Mouse (Mus musculus) limb, embryonic 11.5 days (tissue): Measurements from ENCODE around the gene Ulk4. TPM values are rescaled to one million over a fixed set of nuclear protein-coding genes. Genes with fewer than 3 reads are reported as not detected.
A peak's percentile ranks its signal among the peaks of the same experiment; 100 is the strongest.

Experiments
- ATAC-seq: fragments of 200-750 bp; cut with Nextera tagmentation; 2 replicates; pipeline ENCODE4 v1.8.0; 2017; ENCODE audit warnings: low read depth; ENCODE audit not compliant: insufficient number of reproducible peaks, low FRiP score, low TSS enrichment
- DNase-seq: peaks from one replicate; pipeline ENCODE4 v3.0.0-alpha.2; 2015; ENCODE audit warnings: low spot score
- H3K27ac ChIP-seq: fragments of 300-500 bp; sonication (generic); replicated peaks from 2 replicates; pipeline ENCODE4 v1.5.1; 2014; ENCODE audit warnings: low read depth, mild to moderate bottlenecking, low read length
- H3K27me3 ChIP-seq: fragments of 300-500 bp; sonication (generic); 2 replicates; pipeline ENCODE4 v1.6.1; 2014; ENCODE audit warnings: mild to moderate bottlenecking, low read length, mixed read lengths; ENCODE audit not compliant: control insufficient read depth, insufficient read depth
- H3K36me3 ChIP-seq: fragments of 300-500 bp; sonication (generic); 2 replicates; pipeline ENCODE4 v1.6.1; 2014; ENCODE audit warnings: mild to moderate bottlenecking, low read length, moderate library complexity, mixed read lengths; ENCODE audit not compliant: control insufficient read depth, insufficient read depth
- H3K4me1 ChIP-seq: fragments of 300-500 bp; sonication (generic); 2 replicates; pipeline ENCODE4 v1.6.1; 2014; ENCODE audit warnings: low read length, mixed read lengths; ENCODE audit not compliant: control insufficient read depth, insufficient read depth
- H3K4me2 ChIP-seq: fragments of 300-500 bp; sonication (generic); 2 replicates; pipeline ENCODE4 v1.6.1; 2014; ENCODE audit warnings: low read depth, mild to moderate bottlenecking, moderate library complexity; ENCODE audit not compliant: severe bottlenecking
- H3K4me3 ChIP-seq: fragments of 300-500 bp; sonication (generic); 2 replicates; pipeline ENCODE4 v1.5.1; 2014; ENCODE audit warnings: low read depth, low read length
- H3K9ac ChIP-seq: fragments of 300-500 bp; sonication (generic); 2 replicates; pipeline ENCODE4 v1.6.1; 2014; ENCODE audit warnings: mild to moderate bottlenecking, low read length
- H3K9me3 ChIP-seq: fragments of 300-500 bp; sonication (generic); 2 replicates; pipeline ENCODE4 v1.6.1; 2016; ENCODE audit warnings: low read length; ENCODE audit not compliant: control insufficient read depth
- WGBS: fragments of 180-500 bp; shearing (Covaris S2); extraction: QIAGEN DNeasy Blood & Tissue Kit; methylation state at CpG from one replicate; pipeline ENCODE4 v1.1.7; 2014; 5-methylcytosine and 5-hydroxymethylcytosine counted together
- polyA plus RNA-seq: library from polyadenylated mRNA; unstranded; fragments of >200 nt; fragmentation: Nextera tagmentation; extraction: Ambion mirVana; gene quantifications from 2 replicates; pipeline ENCODE4 v1.2.1, GENCODE M21; 2014

Gene Ulk4
- polyA plus RNA-seq, 1 experiment from 2014 or later, result 147 TPM

DNA sequence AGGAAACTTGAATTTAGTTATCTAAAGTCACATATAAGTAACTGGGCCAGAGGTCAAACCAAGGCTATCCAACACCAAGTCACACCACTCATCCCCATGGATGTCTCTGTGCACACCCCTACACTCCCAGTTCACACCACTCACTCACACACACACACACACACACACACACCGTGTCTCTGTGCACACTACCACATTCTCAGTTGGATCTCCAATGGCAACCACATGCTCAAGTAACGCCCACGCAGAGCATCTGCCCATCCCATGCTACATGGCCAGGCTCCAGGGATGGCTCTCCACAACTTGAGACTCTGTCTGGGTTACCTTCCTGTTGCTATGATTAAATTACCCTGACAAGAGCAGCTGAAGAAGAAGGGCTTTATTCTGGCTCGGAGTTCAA lies 201.8 kb downstream of the Ulk4 start:
- H3K4me3 ChIP-seq, result no peak overlapping the region
- no peak overlapping the region for H3K27ac ChIP-seq
- ATAC-seq, result no peak
- 86% methylated on average over 4 of the region's 4 CpGs for WGBS
- H3K4me2 ChIP-seq, result no peak overlapping the region
- no peaks in the 10 kb centered on the region for H3K9me3 ChIP-seq
- H3K36me3 ChIP-seq, result no peaks in the 10 kb centered on the region
- peaks cover 16% of the 10 kb centered on the region for H3K4me1 ChIP-seq
- no peaks in the 10 kb centered on the region for H3K27me3 ChIP-seq
- no peak for DNase-seq
- H3K9ac ChIP-seq, result no peak overlapping the region

DNA sequence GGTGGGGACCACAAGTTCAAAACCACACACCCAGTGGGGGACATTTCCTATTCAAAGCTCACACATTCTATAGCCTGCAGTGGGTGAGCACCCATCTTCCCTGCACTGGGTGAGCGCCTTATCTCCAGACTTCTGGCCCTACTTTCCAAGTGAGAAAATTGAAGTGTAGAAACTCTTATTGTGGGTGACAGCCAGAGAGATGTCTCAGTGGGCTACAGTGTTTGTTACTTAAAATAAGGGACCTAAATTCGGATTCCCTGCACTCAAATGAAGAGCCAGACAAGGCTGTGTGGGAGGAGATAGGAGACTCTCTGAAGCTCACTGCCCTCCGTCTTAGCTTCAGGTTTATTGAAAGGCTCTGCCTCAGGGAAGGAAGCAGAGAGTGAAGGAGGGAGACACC lies 202.3 kb downstream of the Ulk4 start:
- Histone ChIP-seq H3K36me3 (no peaks in the 10 kb centered on the region), H3K4me1 (peaks cover 13% of the 10 kb centered on the region), H3K27me3 (no peaks in the 10 kb centered on the region), H3K9me3 (no peaks in the 10 kb centered on the region), H3K27ac (no peak overlapping the region), H3K4me3 (no peak overlapping the region), H3K4me2 (no peak overlapping the region), H3K9ac (no peak overlapping the region)
- no peak for ATAC-seq
- 90% methylated on average over 3 of the region's 3 CpGs for WGBS
- no peak for DNase-seq

DNA sequence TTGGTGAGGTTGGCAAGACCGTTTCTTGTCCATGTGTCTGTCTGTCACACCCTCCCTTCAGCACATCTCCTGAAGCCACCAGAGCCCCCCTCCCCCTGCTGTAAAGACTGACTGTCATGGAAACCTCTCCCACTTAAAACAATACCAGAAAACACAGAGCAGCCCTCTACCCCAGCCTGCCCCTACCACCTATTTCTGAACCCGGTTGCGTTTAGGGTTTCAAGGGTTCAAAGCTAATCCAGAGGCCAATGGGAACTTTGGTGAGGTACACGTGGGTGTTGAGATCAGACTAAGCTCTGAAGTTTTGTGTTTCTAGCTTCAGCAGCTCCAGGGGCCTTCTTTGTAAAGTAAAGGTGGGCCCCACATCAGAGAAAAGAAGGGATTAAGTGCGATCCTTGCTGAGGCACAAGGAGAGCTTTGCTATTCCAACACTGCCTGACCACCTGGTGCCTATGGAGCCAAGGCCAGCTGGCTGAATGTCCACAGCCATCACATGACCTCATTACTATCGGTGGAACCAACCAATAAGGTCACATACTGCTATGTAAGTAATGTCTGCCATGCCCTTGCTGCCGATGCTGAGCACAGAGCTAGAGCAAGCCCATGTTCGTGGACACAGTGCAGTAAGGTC lies 204.8 kb downstream of the Ulk4 start:
- Histone ChIP-seq H3K36me3 (no peaks in the 10 kb centered on the region), H3K27ac (no peak overlapping the region), H3K27me3 (no peaks in the 10 kb centered on the region), H3K9ac (no peak overlapping the region), H3K4me2 (no peak overlapping the region), H3K4me3 (no peak overlapping the region), H3K9me3 (no peaks in the 10 kb centered on the region), H3K4me1 (peaks cover 11% of the 10 kb centered on the region; the same call in 1 of the 2 replicates)
- ATAC-seq (peak; percentile 27; the same call in 1 of the 2 replicates), DNase-seq (no peak)
- 52% methylated on average over 8 of the region's 8 CpGs for WGBS

DNA sequence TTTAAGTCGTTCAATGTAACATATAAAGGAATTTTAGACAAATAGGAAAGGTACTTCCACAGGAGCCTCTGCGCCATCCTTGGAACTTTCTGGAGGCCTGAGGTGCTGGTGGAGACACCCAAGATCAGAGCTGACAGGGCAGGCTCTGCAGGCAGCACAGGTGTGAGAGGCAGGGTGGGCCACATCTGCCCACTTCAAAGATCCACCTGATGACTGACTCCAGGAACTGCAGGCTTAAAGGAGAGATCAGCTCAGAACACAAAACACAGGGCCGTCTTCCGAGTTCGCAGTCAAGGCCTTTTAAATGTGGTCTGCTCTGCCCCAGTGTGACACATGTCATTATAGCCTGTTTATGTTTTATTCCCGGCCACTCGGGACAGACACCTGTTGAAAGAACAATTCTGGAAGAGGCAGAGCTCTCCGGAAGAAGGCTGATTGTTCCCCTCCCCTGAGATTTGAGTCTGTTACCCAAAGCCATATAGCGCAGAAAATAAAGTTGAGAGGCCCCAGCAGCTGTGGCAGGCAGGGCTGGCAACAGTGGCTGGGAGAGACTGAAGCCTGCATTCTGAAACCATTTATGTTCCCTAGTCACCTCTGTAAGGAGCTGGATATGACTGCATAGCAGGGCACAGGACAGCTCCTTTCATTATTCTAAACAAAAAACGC lies 205.4 kb downstream of the Ulk4 start:
- DNase-seq, result no peak
- H3K9ac ChIP-seq, result no peak overlapping the region
- no peak for ATAC-seq
- no peaks in the 10 kb centered on the region for H3K9me3 ChIP-seq
- no peak overlapping the region for H3K4me3 ChIP-seq
- H3K27me3 ChIP-seq, result no peaks in the 10 kb centered on the region
- WGBS, result 61% methylated on average over 10 of the region's 10 CpGs
- no peak overlapping the region for H3K27ac ChIP-seq
- H3K4me2 ChIP-seq, result no peak overlapping the region
- H3K36me3 ChIP-seq, result no peaks in the 10 kb centered on the region
- H3K4me1 ChIP-seq, result peaks cover 8% of the 10 kb centered on the region; the same call in 1 of the 2 replicates

DNA sequence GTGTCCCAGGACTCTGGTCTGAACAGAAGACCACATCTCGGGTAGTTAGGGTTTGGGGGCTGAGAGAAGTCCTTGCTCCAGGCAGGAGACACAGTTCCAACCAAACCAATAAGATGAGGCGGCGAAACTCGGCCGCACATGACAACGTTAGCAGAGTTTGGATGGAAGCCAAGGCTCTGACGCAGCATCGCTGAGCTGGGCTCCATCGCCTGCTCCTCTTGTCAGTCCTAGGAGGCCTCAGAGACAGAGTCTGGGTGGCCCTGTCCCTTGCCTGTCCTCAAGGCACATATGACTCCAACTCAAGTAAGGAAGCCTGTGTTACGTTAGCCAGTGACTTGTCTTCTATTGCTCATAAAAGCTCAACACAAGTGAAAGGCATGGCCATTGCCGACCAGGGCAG lies 205.9 kb downstream of the Ulk4 start:
- ATAC-seq, result no peak
- Histone ChIP-seq H3K4me1 (peaks cover 4% of the 10 kb centered on the region; the same call in 1 of the 2 replicates), H3K4me2 (no peak overlapping the region), H3K9me3 (no peaks in the 10 kb centered on the region), H3K9ac (no peak overlapping the region), H3K4me3 (no peak overlapping the region), H3K36me3 (no peaks in the 10 kb centered on the region), H3K27me3 (no peaks in the 10 kb centered on the region), H3K27ac (no peak overlapping the region)
- 89% methylated on average over 11 of the region's 11 CpGs for WGBS
- no peak for DNase-seq

DNA sequence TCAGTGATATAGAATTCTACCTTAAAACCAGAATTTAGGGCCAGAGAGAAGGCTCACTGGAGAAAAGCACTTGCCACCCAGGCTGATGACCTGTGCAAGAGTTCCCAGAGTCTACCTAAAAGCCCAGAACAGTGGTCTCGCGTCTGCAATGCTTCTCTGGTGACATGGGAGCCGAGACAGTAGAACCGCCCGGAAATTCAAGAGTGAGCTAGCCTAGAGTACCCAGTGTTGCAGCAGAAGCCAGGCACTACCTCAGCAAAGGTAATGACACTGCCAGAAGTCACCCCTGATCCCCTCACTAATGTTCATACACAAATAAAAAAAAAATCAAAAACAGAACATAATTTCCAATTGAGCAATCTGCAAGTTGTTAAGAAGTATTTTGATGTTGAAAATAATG lies 208.9 kb downstream of the Ulk4 start:
- WGBS, result 77% methylated on average over 5 of the region's 5 CpGs
- Histone ChIP-seq H3K27ac (no peak overlapping the region), H3K36me3 (no peaks in the 10 kb centered on the region), H3K4me1 (peaks cover 7% of the 10 kb centered on the region; the same call in 1 of the 2 replicates), H3K4me3 (no peak overlapping the region), H3K27me3 (no peaks in the 10 kb centered on the region), H3K4me2 (no peak overlapping the region), H3K9me3 (no peaks in the 10 kb centered on the region), H3K9ac (no peak overlapping the region)
- ATAC-seq, result no peak
- DNase-seq, result no peak

DNA sequence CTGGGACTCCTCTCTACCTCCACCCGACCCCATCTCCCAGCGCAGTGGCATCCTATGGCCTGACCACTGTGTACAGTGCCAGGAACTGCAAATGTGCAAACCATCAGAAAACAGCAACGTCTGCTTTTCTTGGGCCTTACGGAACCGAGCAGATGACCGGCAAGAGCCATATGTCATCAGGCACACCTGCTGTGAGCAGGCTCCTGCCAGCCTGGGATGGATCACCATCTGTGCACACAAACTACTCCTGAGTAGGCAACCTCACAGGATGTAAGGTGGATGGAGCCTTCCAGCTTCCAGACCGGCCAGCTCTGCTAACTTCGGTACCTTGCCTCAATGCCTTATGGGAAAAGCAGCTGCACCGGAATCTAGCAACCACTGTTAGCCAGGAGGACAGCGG lies 210.0 kb downstream of the Ulk4 start:
- H3K9me3 ChIP-seq, result no peaks in the 10 kb centered on the region
- H3K27ac ChIP-seq, result no peak overlapping the region
- no peaks in the 10 kb centered on the region for H3K27me3 ChIP-seq
- peaks cover 4% of the 10 kb centered on the region; the same call in 1 of the 2 replicates for H3K4me1 ChIP-seq
- ATAC-seq (no peak), DNase-seq (no peak)
- no peak overlapping the region for H3K4me3 ChIP-seq
- H3K36me3 ChIP-seq, result no peaks in the 10 kb centered on the region
- 67% methylated on average over 10 of the region's 10 CpGs for WGBS
- H3K9ac ChIP-seq, result no peak overlapping the region
- no peak overlapping the region for H3K4me2 ChIP-seq

DNA sequence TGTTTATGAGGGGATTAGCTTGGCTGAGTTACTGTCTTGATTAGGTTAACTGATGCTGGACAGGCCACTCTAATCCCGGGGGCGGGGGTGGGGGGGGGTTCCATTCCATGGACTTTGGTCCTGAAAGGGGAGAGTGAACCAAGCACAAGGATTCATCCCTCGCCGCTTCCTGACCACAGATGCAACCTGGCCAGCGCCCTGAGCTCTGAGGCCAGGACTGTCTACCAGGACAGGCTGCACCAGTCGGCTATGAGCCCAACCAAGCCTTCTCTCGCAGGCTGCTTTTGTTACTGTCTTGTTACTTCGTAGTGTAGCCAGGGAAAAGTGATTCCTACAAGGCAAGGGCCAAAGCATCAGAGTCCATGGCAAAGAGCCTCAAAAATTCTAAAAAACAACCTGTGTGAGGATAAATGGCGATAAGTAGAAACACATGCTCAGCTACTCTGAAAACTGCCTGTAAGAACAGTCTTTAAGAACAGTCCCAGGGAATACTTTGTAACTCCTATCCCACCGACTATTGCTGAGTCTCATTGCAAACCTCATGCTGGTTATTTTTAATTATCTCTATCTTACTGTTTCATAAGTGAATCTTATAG lies 211.5 kb downstream of the Ulk4 start:
- ATAC-seq (no peak), DNase-seq (no peak)
- WGBS, result 66% methylated on average over 10 of the region's 10 CpGs

More for the DNA sequence above, 211.5 kb downstream of the Ulk4 start:
- Histone ChIP-seq H3K4me3 (no peak overlapping the region), H3K27me3 (no peaks in the 10 kb centered on the region), H3K9me3 (no peaks in the 10 kb centered on the region), H3K9ac (no peak overlapping the region), H3K27ac (no peak overlapping the region), H3K36me3 (no peaks in the 10 kb centered on the region), H3K4me1 (peaks cover 4% of the 10 kb centered on the region; the same call in 1 of the 2 replicates), H3K4me2 (no peak overlapping the region)
